Mouse (Mus musculus) heart, embryonic 16.5 days (tissue): ENCODE measurements around the gene Elp5. TPM values are rescaled to one million over a fixed set of nuclear protein-coding genes. Genes with fewer than 3 reads are reported as not detected.

Source experiments
- ATAC-seq: fragments of 200-750 bp; cut with Nextera tagmentation; replicated peaks from 2 replicates; pipeline ENCODE4 v1.8.0; 2017; ENCODE audit warnings: moderate number of reproducible peaks; ENCODE audit not compliant: insufficient read depth, low FRiP score; ENCODE audit errors: extremely low read depth
- H3K27ac ChIP-seq: fragments of 300-500 bp; sonication (generic); 2 replicates; pipeline ENCODE4 v1.5.1; 2014; ENCODE audit warnings: mild to moderate bottlenecking, low read length, control low read depth, moderate library complexity
- H3K27me3 ChIP-seq: fragments of 300-500 bp; sonication (generic); 2 replicates; pipeline ENCODE4 v1.6.1; 2014; ENCODE audit warnings: low read length, mixed read lengths; ENCODE audit not compliant: control insufficient read depth, insufficient read depth
- H3K36me3 ChIP-seq: fragments of 300-500 bp; sonication (generic); 2 replicates; pipeline ENCODE4 v1.6.1; 2014; ENCODE audit not compliant: control insufficient read depth, insufficient read depth
- H3K4me1 ChIP-seq: fragments of 300-500 bp; sonication (generic); 2 replicates; pipeline ENCODE4 v1.6.1; 2014; ENCODE audit warnings: low read length, mixed read lengths; ENCODE audit not compliant: control insufficient read depth, insufficient read depth
- H3K4me2 ChIP-seq: fragments of 300-500 bp; sonication (generic); 2 replicates; pipeline ENCODE4 v1.6.1; 2014; ENCODE audit warnings: low read depth, mild to moderate bottlenecking, control low read depth, low read length
- H3K4me3 ChIP-seq: fragments of 300-500 bp; sonication (generic); 2 replicates; pipeline ENCODE4 v1.5.1; 2014; ENCODE audit warnings: mild to moderate bottlenecking, control low read depth, low read length
- H3K9ac ChIP-seq: fragments of 300-500 bp; sonication (generic); 2 replicates; pipeline ENCODE4 v1.6.1; 2014; ENCODE audit warnings: low read length, control low read depth
- H3K9me3 ChIP-seq: fragments of 300-500 bp; sonication (generic); replicated peaks from 2 replicates; pipeline ENCODE4 v1.6.1; 2016; ENCODE audit warnings: low read length; ENCODE audit not compliant: control insufficient read depth
- WGBS: fragments of 180-500 bp; shearing (Covaris S2); extraction: QIAGEN DNeasy Blood & Tissue Kit; methylation state at CpG from one replicate; pipeline ENCODE4 v1.1.7; 2014; 5-methylcytosine and 5-hydroxymethylcytosine counted together
- polyA plus RNA-seq: library from polyadenylated mRNA; unstranded; fragments of >200 nt; fragmentation: Nextera tagmentation; extraction: Ambion mirVana; gene quantifications from 2 replicates; pipeline ENCODE4 v1.2.1, GENCODE M21; 2015

Elp5 gene
- polyA plus RNA-seq, 1 experiment from 2014 or later, result 111 TPM

GRCm38 (mm10) chr11:69947337-69948065 is 34.8 kb downstream of the Elp5 start:
- H3K36me3 ChIP-seq, result peaks cover 20% of the 10 kb centered on the region
- peak overlapping the region; percentile 70 for H3K9ac ChIP-seq
- H3K9me3 ChIP-seq, result no peaks in the 10 kb centered on the region
- 6% methylated on average over 29 of the region's 29 CpGs for WGBS
- peak overlapping the region; percentile 66 for H3K4me2 ChIP-seq
- no peaks in the 10 kb centered on the region for H3K27me3 ChIP-seq
- peaks cover 9% of the 10 kb centered on the region for H3K4me1 ChIP-seq
- ATAC-seq, result peak; percentile 82
- peak overlapping the region; percentile 97 for H3K27ac ChIP-seq
- peak overlapping the region; percentile 62 for H3K4me3 ChIP-seq

DNA sequence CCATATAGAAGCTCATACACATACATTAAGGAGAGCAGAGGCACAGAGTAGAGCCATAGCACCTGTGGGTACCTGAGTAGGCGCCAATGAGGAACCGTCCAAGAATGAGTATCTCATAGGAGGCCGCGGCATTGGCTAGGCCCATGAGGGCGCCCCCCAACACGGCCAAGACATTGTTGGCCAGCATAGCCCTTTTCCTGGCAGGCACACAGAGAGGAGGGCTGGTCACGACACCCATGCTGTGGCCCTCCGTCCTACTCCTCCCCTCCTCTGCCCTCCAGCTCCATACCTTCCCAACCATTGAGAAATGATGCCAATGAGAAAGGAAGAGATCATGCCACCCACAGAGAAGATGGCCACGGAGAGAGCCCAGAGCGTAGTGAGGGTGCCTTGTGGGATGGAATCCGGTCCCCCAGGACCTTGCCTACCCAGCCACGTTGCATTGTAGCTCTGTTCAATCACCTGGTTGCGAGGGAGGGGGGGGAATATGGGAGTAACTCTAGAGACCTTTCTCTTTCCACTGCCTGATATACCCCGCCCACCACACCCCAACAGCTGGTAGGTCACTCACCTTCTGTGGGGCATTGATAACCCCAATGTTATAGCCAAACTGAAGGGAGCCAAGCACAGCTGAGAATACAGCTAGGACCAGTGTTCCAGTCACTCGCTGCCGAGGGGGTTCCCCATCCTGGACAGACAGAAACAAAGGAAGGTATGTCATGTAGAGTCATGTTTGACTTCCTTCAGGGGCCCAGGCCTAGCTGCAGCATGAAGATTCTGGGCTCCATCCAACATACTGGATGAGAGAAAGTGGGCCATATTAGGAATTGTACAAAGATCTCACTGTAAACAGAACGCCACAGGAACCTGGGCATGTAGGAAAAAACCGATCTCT is 36.1 kb downstream of the Elp5 start:
- Histone ChIP-seq H3K9me3 (no peaks in the 10 kb centered on the region), H3K4me1 (peaks cover 9% of the 10 kb centered on the region), H3K27me3 (no peaks in the 10 kb centered on the region), H3K36me3 (peaks cover 20% of the 10 kb centered on the region), H3K4me2 (peak overlapping the region; percentile 66), H3K4me3 (peak overlapping the region; percentile 62), H3K27ac (peak overlapping the region; percentile 97), H3K9ac (peak overlapping the region; percentile 70)
- no peak for ATAC-seq
- 86% methylated on average over 18 of the region's 18 CpGs for WGBS

- peaks cover 9% of the 10 kb centered on the region for H3K4me1 ChIP-seq
- peaks cover 20% of the 10 kb centered on the region for H3K36me3 ChIP-seq
- no peaks in the 10 kb centered on the region for H3K27me3 ChIP-seq
- H3K4me2 ChIP-seq, result no peak overlapping the region
- H3K4me3 ChIP-seq, result no peak overlapping the region
- H3K9me3 ChIP-seq, result no peaks in the 10 kb centered on the region
- no peak overlapping the region for H3K9ac ChIP-seq
- no peak overlapping the region for H3K27ac ChIP-seq
- no peak for ATAC-seq
- 71% methylated on average over 13 of the region's 13 CpGs for WGBS
Measured at GRCm38 (mm10) chr11:69945216-69945615, 37.1 kb downstream of the Elp5 start.

- no peak overlapping the region for H3K4me3 ChIP-seq
- no peak overlapping the region for H3K27ac ChIP-seq
- H3K9me3 ChIP-seq, result no peaks in the 10 kb centered on the region
- WGBS, result 62% methylated on average over 4 of the region's 4 CpGs
- 0 out of 2 replicates have a peak, but pooled peaks cover 4% of the 10 kb centered on the region for H3K27me3 ChIP-seq
- peaks cover 20% of the 10 kb centered on the region for H3K36me3 ChIP-seq
- no peak overlapping the region for H3K9ac ChIP-seq
- no peak overlapping the region for H3K4me2 ChIP-seq
- ATAC-seq, result no peak
- H3K4me1 ChIP-seq, result peaks cover 22% of the 10 kb centered on the region
Measured at GRCm38 (mm10) chr11:69940962-69941361, 41.4 kb downstream of the Elp5 start.

GRCm38 (mm10) chr11:69939731-69940130 is 42.6 kb downstream of the Elp5 start:
- no peak for ATAC-seq
- H3K27me3 ChIP-seq, result 0 out of 2 replicates have a peak, but pooled peaks cover 6% of the 10 kb centered on the region
- WGBS, result 91% methylated on average over 17 of the region's 17 CpGs
- H3K9me3 ChIP-seq, result no peaks in the 10 kb centered on the region
- H3K4me2 ChIP-seq, result no peak overlapping the region
- peaks cover 10% of the 10 kb centered on the region for H3K36me3 ChIP-seq
- no peak overlapping the region for H3K9ac ChIP-seq
- no peak overlapping the region for H3K27ac ChIP-seq
- H3K4me3 ChIP-seq, result no peak overlapping the region
- peaks cover 29% of the 10 kb centered on the region for H3K4me1 ChIP-seq

DNA sequence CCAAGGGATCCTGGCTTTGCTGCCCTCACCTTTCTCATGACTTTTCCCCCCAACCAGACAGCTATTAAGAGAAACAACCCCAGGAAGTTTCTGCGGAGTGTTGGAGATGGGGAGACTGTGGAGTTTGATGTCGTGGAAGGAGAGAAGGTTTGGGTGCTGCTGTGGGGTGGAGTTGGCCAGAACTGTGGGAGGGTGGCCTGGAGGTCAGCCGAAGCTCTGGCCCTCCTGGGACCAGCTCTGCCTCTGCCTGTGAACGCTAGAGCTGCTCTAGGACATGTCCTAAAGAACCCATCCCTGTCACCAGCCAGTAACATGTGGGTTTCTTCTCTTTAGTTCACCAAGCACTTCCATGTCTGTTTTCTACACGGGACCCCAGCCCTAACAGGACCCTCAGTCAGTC is 43.1 kb downstream of the Elp5 start:
- Histone ChIP-seq H3K4me1 (peaks cover 33% of the 10 kb centered on the region), H3K9me3 (no peaks in the 10 kb centered on the region), H3K4me2 (no peak overlapping the region), H3K27me3 (0 out of 2 replicates have a peak, but pooled peaks cover 6% of the 10 kb centered on the region), H3K27ac (no peak overlapping the region), H3K9ac (no peak overlapping the region), H3K4me3 (no peak overlapping the region), H3K36me3 (peaks cover 5% of the 10 kb centered on the region)
- ATAC-seq, result no peak
- WGBS, result 57% methylated on average over 5 of the region's 5 CpGs

DNA sequence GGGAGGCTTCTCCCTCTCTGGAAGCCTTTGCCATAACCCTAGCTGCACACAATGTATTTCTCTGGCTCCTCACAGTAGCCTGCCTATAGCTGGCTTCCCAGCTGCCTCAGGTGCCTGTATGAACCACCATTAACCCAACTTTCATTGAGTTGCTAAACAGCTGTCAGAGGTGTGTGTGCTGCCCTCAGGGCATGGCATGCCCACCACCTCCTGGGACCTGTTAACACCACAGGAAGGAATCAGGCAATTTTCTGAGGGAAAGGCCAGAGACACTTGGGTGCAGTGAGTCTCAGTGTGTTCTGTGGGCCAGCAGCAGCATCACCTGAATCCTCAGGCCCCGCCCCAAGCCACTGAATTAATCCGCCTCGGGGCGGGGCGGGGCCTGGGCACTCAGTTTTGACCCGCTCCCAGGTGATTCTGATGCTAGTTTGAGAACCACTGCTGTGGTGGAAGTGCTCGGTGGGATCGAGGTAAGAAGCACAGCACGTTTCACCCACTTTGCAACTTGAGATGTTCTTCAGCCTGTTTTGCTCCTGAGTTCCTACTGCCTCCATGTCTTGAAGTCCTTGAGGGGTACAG is 43.8 kb downstream of the Elp5 start:
- Histone ChIP-seq H3K9ac (no peak overlapping the region), H3K4me1 (peaks cover 33% of the 10 kb centered on the region), H3K4me3 (no peak overlapping the region), H3K27ac (no peak overlapping the region; the same call in 1 of the 2 replicates), H3K27me3 (0 out of 2 replicates have a peak, but pooled peaks cover 6% of the 10 kb centered on the region), H3K4me2 (no peak overlapping the region), H3K36me3 (peaks cover 3% of the 10 kb centered on the region; the same call in 1 of the 2 replicates), H3K9me3 (no peaks in the 10 kb centered on the region)
- no peak for ATAC-seq
- WGBS, result 41% methylated on average over 9 of the region's 9 CpGs

DNA sequence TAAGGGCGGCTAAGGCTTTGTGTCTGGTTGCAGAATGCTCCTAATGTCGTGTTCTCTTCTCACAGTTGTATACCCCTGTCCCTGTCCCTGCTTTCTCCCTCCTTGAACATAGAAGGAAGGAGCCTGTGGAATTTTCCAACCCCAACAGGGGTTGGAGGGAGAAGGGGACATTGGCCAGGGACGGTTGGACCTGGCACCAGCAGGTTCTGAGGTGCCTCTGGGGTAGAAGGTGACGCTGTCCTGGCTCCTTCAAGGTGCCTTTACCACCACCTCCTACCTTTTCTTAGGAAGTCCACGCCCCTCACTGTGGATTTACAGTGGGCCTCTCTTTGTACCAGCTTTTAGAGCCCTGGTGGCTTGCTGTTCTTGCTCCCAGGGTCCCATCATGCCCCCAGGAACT is 44.5 kb downstream of the Elp5 start:
- H3K4me3 ChIP-seq, result no peak overlapping the region
- peak overlapping the region; percentile 60 for H3K27ac ChIP-seq
- H3K4me1 ChIP-seq, result peaks cover 33% of the 10 kb centered on the region
- H3K9me3 ChIP-seq, result no peaks in the 10 kb centered on the region
- no peak for ATAC-seq
- peak overlapping the region; percentile 100; the same call in 1 of the 2 replicates for H3K4me2 ChIP-seq
- WGBS, result 62% methylated on average over 5 of the region's 5 CpGs
- peak overlapping the region; percentile 66 for H3K9ac ChIP-seq
- H3K36me3 ChIP-seq, result peaks cover 3% of the 10 kb centered on the region; the same call in 1 of the 2 replicates
- H3K27me3 ChIP-seq, result 0 out of 2 replicates have a peak, but pooled peaks cover 6% of the 10 kb centered on the region
